Mouse (Mus musculus) limb, embryonic 13.5 days (tissue): ENCODE data around the gene Lgi4. TPM values are rescaled to one million over a fixed set of nuclear protein-coding genes. Genes with fewer than 3 reads are reported as not detected.

ENCODE experiments used
- ATAC-seq: fragments of 200-750 bp; cut with Nextera tagmentation; 2 replicates; pipeline ENCODE4 v1.8.0; 2017; ENCODE audit warnings: low read depth, moderate number of reproducible peaks, moderate TSS enrichment; ENCODE audit not compliant: low FRiP score
- H3K27ac ChIP-seq: fragments of 300-500 bp; sonication (generic); 2 replicates; pipeline ENCODE4 v1.5.1; 2015; ENCODE audit warnings: inconsistent platforms, mild to moderate bottlenecking, moderate library complexity
- H3K27me3 ChIP-seq: fragments of 300-500 bp; sonication (generic); 2 replicates; pipeline ENCODE4 v1.6.1; 2015; ENCODE audit warnings: mild to moderate bottlenecking, inconsistent platforms
- H3K36me3 ChIP-seq: fragments of 300-500 bp; sonication (generic); 2 replicates; pipeline ENCODE4 v1.6.1; 2015; ENCODE audit warnings: inconsistent platforms, mild to moderate bottlenecking, moderate library complexity
- H3K4me1 ChIP-seq: fragments of 300-500 bp; sonication (generic); 2 replicates; pipeline ENCODE4 v1.6.1; 2015; ENCODE audit warnings: inconsistent platforms
- H3K4me2 ChIP-seq: fragments of 300-500 bp; sonication (generic); replicated peaks from 2 replicates; pipeline ENCODE4 v1.6.1; 2015; ENCODE audit warnings: inconsistent platforms, mild to moderate bottlenecking, moderate library complexity
- H3K4me3 ChIP-seq: fragments of 300-500 bp; sonication (generic); 2 replicates; pipeline ENCODE4 v1.5.1; 2015; ENCODE audit warnings: moderate library complexity, mild to moderate bottlenecking, inconsistent platforms
- H3K9ac ChIP-seq: fragments of 300-500 bp; sonication (generic); 2 replicates; pipeline ENCODE4 v1.6.1; 2015; ENCODE audit warnings: mild to moderate bottlenecking, inconsistent platforms
- H3K9me3 ChIP-seq: fragments of 300-500 bp; sonication (generic); 2 replicates; pipeline ENCODE4 v1.6.1; 2016; ENCODE audit warnings: inconsistent platforms
- WGBS: fragments of 180-500 bp; shearing (Covaris S2); methylation state at CpG from one replicate; pipeline ENCODE4 v1.1.7; 2015; 5-methylcytosine and 5-hydroxymethylcytosine counted together
- polyA plus RNA-seq: library from polyadenylated mRNA; unstranded; fragments of >200 nt; fragmentation: Nextera tagmentation; extraction: Ambion mirVana; gene quantifications from 2 replicates; pipeline ENCODE4 v1.2.1, GENCODE M21; 2015

Lgi4 gene
- polyA plus RNA-seq, 1 experiment from 2014 or later: 0.67 TPM

GRCm38 (mm10) chr7:31069491-31069890 is 10.3 kb downstream of the Lgi4 start:
- H3K36me3 ChIP-seq: no peaks in the 10 kb centered on the region
- H3K9ac ChIP-seq: no peak overlapping the region
- 79% methylated on average over 14 of the region's 14 CpGs for WGBS
- H3K27ac ChIP-seq: no peak overlapping the region
- no peak overlapping the region for H3K4me3 ChIP-seq
- H3K4me2 ChIP-seq: no peak overlapping the region
- no peak for ATAC-seq
- H3K27me3 ChIP-seq: no peaks in the 10 kb centered on the region
- H3K4me1 ChIP-seq: peaks cover 20% of the 10 kb centered on the region
- no peaks in the 10 kb centered on the region for H3K9me3 ChIP-seq

GRCm38 (mm10) chr7:31070324-31070723 is 11.2 kb downstream of the Lgi4 start:
- no peak for ATAC-seq
- H3K4me2 ChIP-seq: no peak overlapping the region
- H3K9ac ChIP-seq: no peak overlapping the region
- no peaks in the 10 kb centered on the region for H3K27me3 ChIP-seq
- no peak overlapping the region for H3K4me3 ChIP-seq
- no peaks in the 10 kb centered on the region for H3K9me3 ChIP-seq
- 78% methylated on average over 6 of the region's 6 CpGs for WGBS
- no peak overlapping the region for H3K27ac ChIP-seq
- peaks cover 20% of the 10 kb centered on the region for H3K4me1 ChIP-seq
- no peaks in the 10 kb centered on the region for H3K36me3 ChIP-seq

GRCm38 (mm10) chr7:31072326-31072725 is 13.2 kb downstream of the Lgi4 start:
- peaks cover 33% of the 10 kb centered on the region for H3K4me1 ChIP-seq
- H3K27ac ChIP-seq: no peak overlapping the region
- 28% methylated on average over 9 of the region's 9 CpGs for WGBS
- no peak overlapping the region for H3K9ac ChIP-seq
- H3K36me3 ChIP-seq: no peaks in the 10 kb centered on the region
- no peak for ATAC-seq
- H3K27me3 ChIP-seq: no peaks in the 10 kb centered on the region
- no peak overlapping the region for H3K4me3 ChIP-seq
- no peaks in the 10 kb centered on the region for H3K9me3 ChIP-seq
- H3K4me2 ChIP-seq: no peak overlapping the region

- Histone ChIP-seq H3K4me1 (peaks cover 27% of the 10 kb centered on the region), H3K4me2 (no peak overlapping the region), H3K4me3 (no peak overlapping the region), H3K9ac (no peak overlapping the region), H3K9me3 (no peaks in the 10 kb centered on the region), H3K36me3 (no peaks in the 10 kb centered on the region), H3K27ac (no peak overlapping the region), H3K27me3 (no peaks in the 10 kb centered on the region)
- ATAC-seq: no peak
Measured at GRCm38 (mm10) chr7:31073546-31073945, 14.4 kb downstream of the Lgi4 start.

- ATAC-seq: no peak
- Histone ChIP-seq H3K4me3 (no peak overlapping the region), H3K36me3 (no peaks in the 10 kb centered on the region), H3K27ac (no peak overlapping the region), H3K27me3 (no peaks in the 10 kb centered on the region), H3K9me3 (no peaks in the 10 kb centered on the region), H3K9ac (no peak overlapping the region), H3K4me2 (no peak overlapping the region), H3K4me1 (peaks cover 23% of the 10 kb centered on the region)
- 51% methylated on average over 7 of the region's 7 CpGs for WGBS
Measured at GRCm38 (mm10) chr7:31074061-31074712, 15.0 kb downstream of the Lgi4 start.

GRCm38 (mm10) chr7:31074713-31075069 is 15.5 kb downstream of the Lgi4 start:
- WGBS: 69% methylated on average over 5 of the region's 5 CpGs

GRCm38 (mm10) chr7:31076492-31076891 is 17.4 kb downstream of the Lgi4 start, which contains the start of gene Fxyd3:
Gene Fxyd3 (minus strand): TSS chr7:31076704.
- Histone ChIP-seq H3K27ac (peak within 1 kb of the TSS; percentile 40; the same call in 1 of the 2 replicates), H3K4me2 (peak within 1 kb of the TSS; percentile 41), H3K27me3 (no peaks in the 10 kb centered on the region), H3K4me3 (peak within 1 kb of the TSS; percentile 7; the same call in 1 of the 2 replicates), H3K4me1 (peaks cover 23% of the 10 kb centered on the region), H3K36me3 (no peaks in the 10 kb centered on the region), H3K9ac (no peak within 1 kb of the TSS), H3K9me3 (no peaks in the 10 kb centered on the region)
- whole genome bisulfite sequencing: 43% methylated on average over 5 of the region's 5 CpGs
- ATAC-seq: no peak

More at GRCm38 (mm10) chr7:31074713-31075069, 15.5 kb downstream of the Lgi4 start:
- Histone ChIP-seq H3K27me3 (no peaks in the 10 kb centered on the region), H3K4me1 (peaks cover 23% of the 10 kb centered on the region), H3K27ac (no peak overlapping the region), H3K4me2 (no peak overlapping the region), H3K4me3 (no peak overlapping the region), H3K36me3 (no peaks in the 10 kb centered on the region), H3K9me3 (no peaks in the 10 kb centered on the region), H3K9ac (no peak overlapping the region)
- ATAC-seq: no peak

GRCm38 (mm10) chr7:31077470-31077869 is 18.3 kb downstream of the Lgi4 start:
- peak; percentile 69 for ATAC-seq

GRCm38 (mm10) chr7:31077885-31078445 is 18.8 kb downstream of the Lgi4 start:
- no peak overlapping the region for H3K4me3 ChIP-seq
- WGBS: 39% methylated on average over 5 of the region's 5 CpGs
- no peaks in the 10 kb centered on the region for H3K9me3 ChIP-seq
- no peak overlapping the region for H3K9ac ChIP-seq
- no peaks in the 10 kb centered on the region for H3K27me3 ChIP-seq
- peak overlapping the region; percentile 19 for H3K4me2 ChIP-seq
- H3K27ac ChIP-seq: 0 out of 2 replicates have a peak overlapping the region, but pooled peaks have one; percentile 59
- ATAC-seq: peak; percentile 3; the same call in 1 of the 2 replicates
- H3K4me1 ChIP-seq: peaks cover 23% of the 10 kb centered on the region
- H3K36me3 ChIP-seq: no peaks in the 10 kb centered on the region

More at GRCm38 (mm10) chr7:31077470-31077869, 18.3 kb downstream of the Lgi4 start:
- no peak overlapping the region for H3K9ac ChIP-seq
- peaks cover 23% of the 10 kb centered on the region for H3K4me1 ChIP-seq
- no peaks in the 10 kb centered on the region for H3K27me3 ChIP-seq
- H3K4me2 ChIP-seq: peak overlapping the region; percentile 19
- 48% methylated on average over 6 of the region's 6 CpGs for WGBS
- H3K9me3 ChIP-seq: no peaks in the 10 kb centered on the region
- H3K4me3 ChIP-seq: no peak overlapping the region
- no peaks in the 10 kb centered on the region for H3K36me3 ChIP-seq
- peak overlapping the region; percentile 59; the same call in 1 of the 2 replicates for H3K27ac ChIP-seq

- H3K27ac ChIP-seq: no peak overlapping the region
- H3K27me3 ChIP-seq: no peaks in the 10 kb centered on the region
- no peaks in the 10 kb centered on the region for H3K36me3 ChIP-seq
- WGBS: 86% methylated on average over 8 of the region's 8 CpGs
- no peak overlapping the region for H3K4me2 ChIP-seq
- H3K9me3 ChIP-seq: no peaks in the 10 kb centered on the region
- ATAC-seq: no peak
- no peak overlapping the region for H3K4me3 ChIP-seq
- no peak overlapping the region for H3K9ac ChIP-seq
- H3K4me1 ChIP-seq: peaks cover 30% of the 10 kb centered on the region
Measured at GRCm38 (mm10) chr7:31079670-31080069, 20.5 kb downstream of the Lgi4 start.

GRCm38 (mm10) chr7:31080611-31081010 is 21.5 kb downstream of the Lgi4 start:
- Histone ChIP-seq H3K4me1 (peaks cover 37% of the 10 kb centered on the region), H3K9me3 (no peaks in the 10 kb centered on the region), H3K27me3 (no peaks in the 10 kb centered on the region), H3K4me2 (no peak overlapping the region), H3K27ac (no peak overlapping the region), H3K9ac (no peak overlapping the region), H3K4me3 (no peak overlapping the region), H3K36me3 (no peaks in the 10 kb centered on the region)
- ATAC-seq: no peak
- 59% methylated on average over 3 of the region's 3 CpGs for WGBS

GRCm38 (mm10) chr7:31081106-31081505 is 22.0 kb downstream of the Lgi4 start:
- Histone ChIP-seq H3K27ac (no peak overlapping the region), H3K4me3 (no peak overlapping the region), H3K9ac (no peak overlapping the region), H3K36me3 (no peaks in the 10 kb centered on the region), H3K4me2 (no peak overlapping the region), H3K9me3 (no peaks in the 10 kb centered on the region), H3K27me3 (no peaks in the 10 kb centered on the region), H3K4me1 (peaks cover 33% of the 10 kb centered on the region)
- ATAC-seq: no peak
- 48% methylated on average over 1 of the region's 1 CpGs for WGBS

- no peak overlapping the region for H3K4me3 ChIP-seq
- H3K4me2 ChIP-seq: no peak overlapping the region
- H3K9ac ChIP-seq: no peak overlapping the region
- ATAC-seq: no peak
- H3K9me3 ChIP-seq: no peaks in the 10 kb centered on the region
- no peaks in the 10 kb centered on the region for H3K27me3 ChIP-seq
- H3K4me1 ChIP-seq: peaks cover 24% of the 10 kb centered on the region
- no peaks in the 10 kb centered on the region for H3K36me3 ChIP-seq
- H3K27ac ChIP-seq: no peak overlapping the region
Measured at GRCm38 (mm10) chr7:31082106-31082505, 23.0 kb downstream of the Lgi4 start.
